ENCODE assay signal across 17 mouse cellular contexts in genomic region chr1:37398961-37399360, GRCm38 (mm10). TPM values are rescaled to one million over a fixed set of nuclear protein-coding genes. Genes with fewer than 3 reads are reported as not detected.
DNase-seq lines count a peak whose midpoint lies in the region; ATAC-seq and TF ChIP-seq lines count a peak whose summit lies in the region.
"Had no signal": no experiment of that assay in that cellular context is flagged by ENCODE, and none has a peak within 500 bp of the region (broad histone marks: within the 10 kb centered on the region; RNA-seq: fewer than 3 reads in every experiment).

No protein-coding gene starts in this region.

- no peak overlapping the region for H3K4me2 ChIP-seq in heart, embryonic 15.5 days
- no peak overlapping the region for H3K4me2 ChIP-seq in liver, embryonic 11.5 days
- no peak overlapping the region for H3K4me2 ChIP-seq in liver, postnatal 0 days (ENCODE audit: low read depth, low read length)
- no peak overlapping the region for H3K4me2 ChIP-seq in liver, embryonic 12.5 days
- H3K4me2 ChIP-seq: hindbrain, embryonic 13.5 days; limb, embryonic 13.5 days; lung, embryonic 15.5 days; midbrain, embryonic 11.5 days had no signal

- no peak overlapping the region for H3K9ac ChIP-seq in heart, embryonic 15.5 days
- no peak overlapping the region for H3K9ac ChIP-seq in liver, embryonic 11.5 days (ENCODE audit: low read depth, low read length)
- H3K9ac ChIP-seq in liver, postnatal 0 days (replicated peaks), result no peak overlapping the region
- H3K9ac ChIP-seq in liver, embryonic 12.5 days, result no peak overlapping the region
- H3K9ac ChIP-seq: hindbrain, embryonic 13.5 days; limb, embryonic 13.5 days; lung, embryonic 15.5 days had no signal

- H3K27me3 ChIP-seq in heart, embryonic 15.5 days, result no peaks in the 10 kb centered on the region
- H3K27me3 ChIP-seq in liver, embryonic 11.5 days (replicated peaks; ENCODE audit: control insufficient read depth, insufficient read depth, low read length), result no peaks in the 10 kb centered on the region
- H3K27me3 ChIP-seq in liver, postnatal 0 days (ENCODE audit: insufficient read depth, low read length), result no peaks in the 10 kb centered on the region
- H3K27me3 ChIP-seq in liver, embryonic 12.5 days (replicated peaks), result no peaks in the 10 kb centered on the region
- H3K27me3 ChIP-seq: CH12.LX; hindbrain, embryonic 13.5 days; limb, embryonic 13.5 days; lung, embryonic 15.5 days had no signal

- H3K9me3 ChIP-seq in heart, embryonic 15.5 days (replicated peaks), result no peaks in the 10 kb centered on the region
- H3K9me3 ChIP-seq in liver, embryonic 11.5 days (ENCODE audit: control insufficient read depth, low read length), result no peaks in the 10 kb centered on the region
- no peaks in the 10 kb centered on the region for H3K9me3 ChIP-seq in liver, postnatal 0 days (ENCODE audit: low read length)
- H3K9me3 ChIP-seq in liver, embryonic 12.5 days (replicated peaks), result no peaks in the 10 kb centered on the region
- H3K9me3 ChIP-seq: hindbrain, embryonic 13.5 days; limb, embryonic 13.5 days; lung, embryonic 15.5 days had no signal

- H3K27ac ChIP-seq in heart, embryonic 15.5 days, result 0 out of 2 replicates have a peak overlapping the region, but pooled peaks have one; percentile 61
- 0 out of 2 replicates have a peak overlapping the region, but pooled peaks have one; percentile 5 for H3K27ac ChIP-seq in liver, embryonic 11.5 days (ENCODE audit: low read depth, low read length)
- H3K27ac ChIP-seq in liver, postnatal 0 days (ENCODE audit: low read depth), result no peak overlapping the region
- H3K27ac ChIP-seq in liver, embryonic 12.5 days, result no peak overlapping the region
- H3K27ac ChIP-seq: hindbrain, embryonic 13.5 days; limb, embryonic 13.5 days; lung, embryonic 15.5 days had no signal

- ATAC-seq in heart, embryonic 15.5 days (replicated peaks; ENCODE audit: insufficient number of reproducible peaks, insufficient read depth, low FRiP score, low read depth), result no peak
- no peak for ATAC-seq in liver, embryonic 11.5 days (replicated peaks; ENCODE audit: low FRiP score)
- ATAC-seq in liver, postnatal 0 days, result no peak
- no peak for ATAC-seq in liver, embryonic 12.5 days
- ATAC-seq: forebrain, embryonic 16.5 days had no signal

- no peak for TF ChIP-seq EP300 in liver, postnatal 0 days (IDR thresholded peaks at IDR 0.05; ENCODE audit: low read depth)

- no peak for TF ChIP-seq CTCF in liver, postnatal 0 days (IDR thresholded peaks at IDR 0.05; ENCODE audit: low read depth)

- no peak for DNase-seq in heart, adult 9 months (ENCODE audit: low spot score in 2 of 2)
- no peak for DNase-seq in liver, embryonic 11.5 days (ENCODE audit: low spot score)
- DNase-seq in liver, postnatal 0 days, result no peak
- DNase-seq in brain, adult 2 months (ENCODE audit: low read depth, low spot score), result peak; percentile 30
- peak; percentile 27 for DNase-seq in heart, postnatal 4 days
- DNase-seq in B cell, adult 2 months, result no peak
- DNase-seq: cerebellum, adult 18-20 months; gastrocnemius, postnatal 36 days; spleen, adult 18-20 months had no signal

- WGBS in heart, embryonic 15.5 days, result 49% methylated on average over 3 of the region's 3 CpGs
- 69% methylated on average over 3 of the region's 3 CpGs for WGBS in liver, embryonic 11.5 days
- 68% methylated on average over 3 of the region's 3 CpGs for WGBS in liver, postnatal 0 days (ENCODE audit: insufficient replicate concordance)
- WGBS in liver, embryonic 12.5 days (ENCODE audit: insufficient replicate concordance), result 60% methylated on average over 3 of the region's 3 CpGs

- no peaks in the 10 kb centered on the region for H3K36me3 ChIP-seq in heart, embryonic 15.5 days
- H3K36me3 ChIP-seq in liver, embryonic 11.5 days (ENCODE audit: control insufficient read depth, insufficient read depth, low read length), result no peaks in the 10 kb centered on the region
- peaks cover 31% of the 10 kb centered on the region for H3K36me3 ChIP-seq in liver, postnatal 0 days (replicated peaks; ENCODE audit: insufficient read depth, low read length)
- no peaks in the 10 kb centered on the region for H3K36me3 ChIP-seq in liver, embryonic 12.5 days
- H3K36me3 ChIP-seq: lung, embryonic 15.5 days had no signal

- H3K4me1 ChIP-seq in heart, embryonic 15.5 days (replicated peaks), result peaks cover 17% of the 10 kb centered on the region
- H3K4me1 ChIP-seq in liver, embryonic 11.5 days (replicated peaks; ENCODE audit: control insufficient read depth, insufficient read depth, low read length), result no peaks in the 10 kb centered on the region; the same call in 1 of the 2 replicates
- H3K4me1 ChIP-seq in liver, postnatal 0 days (ENCODE audit: insufficient read depth), result no peaks in the 10 kb centered on the region
- H3K4me1 ChIP-seq in liver, embryonic 12.5 days, result no peaks in the 10 kb centered on the region

- no peak overlapping the region for H3K4me3 ChIP-seq in heart, embryonic 15.5 days
- no peak overlapping the region for H3K4me3 ChIP-seq in liver, embryonic 11.5 days (ENCODE audit: low read depth, low read length)
- no peak overlapping the region for H3K4me3 ChIP-seq in liver, postnatal 0 days (ENCODE audit: low read depth, low read length)
- H3K4me3 ChIP-seq in liver, embryonic 12.5 days, result no peak overlapping the region
- H3K4me3 ChIP-seq: hindbrain, embryonic 13.5 days; limb, embryonic 13.5 days; lung, embryonic 15.5 days had no signal

RNA-seq across cellular contexts. Expression of gene Coa5, which starts 30.9 kb away (rescaled TPM):
- 54.0 and 59.2 TPM in 2 replicates for polyA plus RNA-seq in heart, embryonic 15.5 days (2015; fragmentation: Nextera tagmentation; extraction: Ambion mirVana)
- 71.8 and 80.9 TPM in 2 replicates for polyA plus RNA-seq in liver, embryonic 11.5 days (2014; fragmentation: Nextera tagmentation; extraction: Ambion mirVana)
- polyA plus RNA-seq in liver, postnatal 0 days (2015; fragmentation: Nextera tagmentation; extraction: Ambion mirVana), result 19.6 and 23.0 TPM in 2 replicates
- 10 to 100 TPM; 84.1 to 85.6 TPM for total RNA-seq in heart, postnatal 4 days (2021)
- 53.6 TPM in 2 replicates for polyA plus RNA-seq in liver, embryonic 12.5 days (2016; fragmentation: Nextera tagmentation; extraction: Ambion mirVana)

RNA-seq across cellular contexts. Expression of gene Unc50, which starts 31.0 kb away (rescaled TPM):
- 77.2 and 81.4 TPM in 2 replicates for polyA plus RNA-seq in heart, embryonic 15.5 days (2015; fragmentation: Nextera tagmentation; extraction: Ambion mirVana)
- polyA plus RNA-seq in liver, embryonic 11.5 days (2014; fragmentation: Nextera tagmentation; extraction: Ambion mirVana), result 111 and 113 TPM in 2 replicates
- 77.0 and 78.6 TPM in 2 replicates for polyA plus RNA-seq in liver, postnatal 0 days (2015; fragmentation: Nextera tagmentation; extraction: Ambion mirVana)
- 10 to 100 TPM; 32.2 to 39.3 TPM for total RNA-seq in heart, postnatal 4 days (2021)
- 86.4 and 87.2 TPM in 2 replicates for polyA plus RNA-seq in liver, embryonic 12.5 days (2016; fragmentation: Nextera tagmentation; extraction: Ambion mirVana)

Comparison
In these comparisons a context has a peak if more than half of its experiments do, and no peak if none do; other contexts are left out.
1. H3K27ac ChIP-seq: peak in heart, embryonic 15.5 days (single experiment) and liver, embryonic 11.5 days (single experiment); none in liver, postnatal 0 days (single experiment) and liver, embryonic 12.5 days (single experiment).
2. DNase-seq: peak in brain, adult 2 months (single experiment) and heart, postnatal 4 days (single experiment); none in heart, adult 9 months (0 of 2), liver, embryonic 11.5 days (single experiment), liver, postnatal 0 days (single experiment) and B cell, adult 2 months (0 of 2).